Mouse (Mus musculus) forebrain, embryonic 13.5 days (tissue): Measurements from ENCODE around the gene Slc22a1. TPM values are rescaled to one million over a fixed set of nuclear protein-coding genes. Genes with fewer than 3 reads are reported as not detected.

Experiments
- ATAC-seq: fragments of 200-750 bp; cut with Nextera tagmentation; 2 replicates; pipeline ENCODE4 v1.8.0; 2017
- H3K27ac ChIP-seq: fragments of 300-500 bp; sonication (generic); 2 replicates; pipeline ENCODE4 v1.5.1; 2015; ENCODE audit warnings: inconsistent platforms, mild to moderate bottlenecking, moderate library complexity
- H3K27me3 ChIP-seq: fragments of 300-500 bp; sonication (generic); 2 replicates; pipeline ENCODE4 v1.6.1; 2015; ENCODE audit warnings: mild to moderate bottlenecking, inconsistent platforms
- H3K36me3 ChIP-seq: fragments of 300-500 bp; sonication (generic); 2 replicates; pipeline ENCODE4 v1.6.1; 2015; ENCODE audit warnings: mild to moderate bottlenecking, inconsistent platforms; ENCODE audit not compliant: poor library complexity, severe bottlenecking
- H3K4me1 ChIP-seq: fragments of 300-500 bp; sonication (generic); 2 replicates; pipeline ENCODE4 v1.6.1; 2015; ENCODE audit warnings: inconsistent platforms
- H3K4me2 ChIP-seq: fragments of 300-500 bp; sonication (generic); 2 replicates; pipeline ENCODE4 v1.6.1; 2015; ENCODE audit warnings: inconsistent platforms, mild to moderate bottlenecking, moderate library complexity
- H3K4me3 ChIP-seq: fragments of 300-500 bp; sonication (generic); 2 replicates; pipeline ENCODE4 v1.5.1; 2015; ENCODE audit warnings: mild to moderate bottlenecking, inconsistent platforms
- H3K9ac ChIP-seq: fragments of 300-500 bp; sonication (generic); 2 replicates; pipeline ENCODE4 v1.6.1; 2015; ENCODE audit warnings: mild to moderate bottlenecking, inconsistent platforms
- H3K9me3 ChIP-seq: fragments of 300-500 bp; sonication (generic); replicated peaks from 2 replicates; pipeline ENCODE4 v1.6.1; 2016; ENCODE audit warnings: inconsistent platforms
- WGBS: fragments of 180-500 bp; shearing (Covaris S2); methylation state at CpG from one replicate; pipeline ENCODE4 v1.1.7; 2015; 5-methylcytosine and 5-hydroxymethylcytosine counted together
- polyA plus RNA-seq: library from polyadenylated mRNA; unstranded; fragments of >200 nt; fragmentation: Nextera tagmentation; extraction: Ambion mirVana; gene quantifications from 2 replicates; pipeline ENCODE4 v1.2.1, GENCODE M21; 2015

The Slc22a1 gene
- polyA plus RNA-seq, 1 experiment from 2014 or later, result not detected

- Histone ChIP-seq H3K27me3 (no peaks in the 10 kb centered on the region), H3K36me3 (no peaks in the 10 kb centered on the region), H3K4me2 (no peak overlapping the region), H3K4me3 (no peak overlapping the region), H3K9me3 (no peaks in the 10 kb centered on the region), H3K4me1 (no peaks in the 10 kb centered on the region), H3K9ac (no peak overlapping the region), H3K27ac (no peak overlapping the region)
- WGBS, result 88% methylated on average over 7 of the region's 7 CpGs
- ATAC-seq, result no peak
Measured at GRCm38 (mm10) chr17:12655826-12656225, 19.8 kb downstream of the Slc22a1 start.

DNA sequence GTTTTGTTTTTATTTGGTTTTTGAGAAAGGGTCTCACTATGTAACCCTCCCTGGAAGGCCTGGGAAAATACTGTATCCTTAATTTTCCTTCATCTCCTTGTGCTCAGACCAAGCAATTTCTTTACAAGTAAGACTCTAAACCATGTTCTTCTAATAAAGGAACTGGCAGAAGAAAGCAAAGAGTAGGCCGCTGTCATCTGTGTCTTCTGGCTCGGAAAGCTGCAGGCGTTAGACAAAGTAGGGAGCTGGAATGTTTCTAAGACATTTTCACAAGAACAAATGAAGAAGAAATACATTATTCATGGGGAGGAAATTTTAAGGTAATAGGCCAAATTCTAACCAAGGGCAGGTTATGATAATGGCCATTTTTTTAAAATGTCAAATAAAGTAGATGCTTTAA is 21.6 kb downstream of the Slc22a1 start:
- H3K4me1 ChIP-seq, result no peaks in the 10 kb centered on the region
- ATAC-seq, result no peak
- WGBS, result 61% methylated on average over 3 of the region's 3 CpGs

GRCm38 (mm10) chr17:12652604-12653003 is 23.0 kb downstream of the Slc22a1 start:
- ATAC-seq, result no peak
- H3K4me3 ChIP-seq, result no peak overlapping the region
- H3K36me3 ChIP-seq, result no peaks in the 10 kb centered on the region
- H3K9me3 ChIP-seq, result no peaks in the 10 kb centered on the region
- H3K4me1 ChIP-seq, result no peaks in the 10 kb centered on the region
- 94% methylated on average over 11 of the region's 11 CpGs for WGBS
- H3K27ac ChIP-seq, result no peak overlapping the region
- H3K9ac ChIP-seq, result no peak overlapping the region
- no peaks in the 10 kb centered on the region for H3K27me3 ChIP-seq
- H3K4me2 ChIP-seq, result no peak overlapping the region

More for the DNA sequence above, 21.6 kb downstream of the Slc22a1 start:
- no peak overlapping the region for H3K27ac ChIP-seq
- no peaks in the 10 kb centered on the region for H3K36me3 ChIP-seq
- H3K4me2 ChIP-seq, result no peak overlapping the region
- H3K9ac ChIP-seq, result no peak overlapping the region
- no peak overlapping the region for H3K4me3 ChIP-seq
- no peaks in the 10 kb centered on the region for H3K9me3 ChIP-seq
- H3K27me3 ChIP-seq, result no peaks in the 10 kb centered on the region

DNA sequence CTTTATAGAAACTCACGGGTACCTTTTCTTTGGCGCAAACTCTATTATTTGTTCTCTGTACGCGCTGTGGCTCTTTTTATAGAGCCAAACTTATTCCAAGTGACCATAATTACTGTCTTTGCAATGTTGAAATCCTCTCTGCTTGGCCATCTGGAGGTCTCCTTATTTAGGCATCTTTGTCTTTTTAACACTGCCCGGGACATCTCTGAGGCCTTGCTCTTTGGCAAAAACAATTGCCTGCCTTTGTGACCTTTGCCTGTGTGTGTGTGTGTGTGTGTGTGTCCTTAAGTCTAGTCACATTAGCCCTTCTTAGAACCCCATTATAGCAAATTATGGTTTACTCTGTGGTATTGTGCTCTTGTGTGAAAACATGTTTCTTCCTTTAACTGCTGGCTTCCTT is 30.2 kb downstream of the Slc22a1 start:
- no peaks in the 10 kb centered on the region for H3K4me1 ChIP-seq
- H3K27me3 ChIP-seq, result no peaks in the 10 kb centered on the region
- H3K27ac ChIP-seq, result no peak overlapping the region
- no peak for ATAC-seq
- no peak overlapping the region for H3K9ac ChIP-seq
- 77% methylated on average over 5 of the region's 5 CpGs for WGBS
- H3K9me3 ChIP-seq, result no peaks in the 10 kb centered on the region
- H3K36me3 ChIP-seq, result no peaks in the 10 kb centered on the region
- H3K4me3 ChIP-seq, result no peak overlapping the region
- no peak overlapping the region for H3K4me2 ChIP-seq

DNA sequence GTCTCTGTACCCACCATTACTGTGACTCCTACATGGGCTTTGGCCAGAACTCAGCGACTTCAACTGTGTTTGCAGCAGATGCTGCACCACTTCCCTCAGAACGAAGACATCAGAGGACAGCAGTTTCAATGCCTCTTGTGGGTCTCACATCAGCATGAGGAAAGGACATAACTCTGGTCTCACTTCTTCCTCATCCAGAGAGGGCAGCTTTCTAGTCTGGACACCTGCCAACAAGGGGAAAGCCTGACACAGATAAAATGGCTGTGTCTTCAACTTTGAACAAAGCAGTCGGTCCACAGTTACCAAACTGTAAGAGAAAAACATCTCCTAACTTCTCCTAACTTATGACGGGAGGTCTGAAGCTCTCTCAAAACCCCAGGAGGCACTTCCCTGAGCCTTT is 34.5 kb downstream of the Slc22a1 start:
- Histone ChIP-seq H3K9ac (no peak overlapping the region), H3K4me3 (no peak overlapping the region), H3K36me3 (no peaks in the 10 kb centered on the region), H3K9me3 (0 out of 2 replicates have a peak, but pooled peaks cover 3% of the 10 kb centered on the region), H3K27me3 (no peaks in the 10 kb centered on the region), H3K4me1 (no peaks in the 10 kb centered on the region), H3K27ac (no peak overlapping the region), H3K4me2 (no peak overlapping the region)
- WGBS, result 77% methylated on average over 4 of the region's 4 CpGs
- no peak for ATAC-seq

GRCm38 (mm10) chr17:12639585-12639984 is 36.0 kb downstream of the Slc22a1 start:
- H3K9me3 ChIP-seq, result 0 out of 2 replicates have a peak, but pooled peaks cover 3% of the 10 kb centered on the region
- no peaks in the 10 kb centered on the region for H3K27me3 ChIP-seq
- H3K4me3 ChIP-seq, result no peak overlapping the region
- no peak overlapping the region for H3K4me2 ChIP-seq
- no peak for ATAC-seq
- no peak overlapping the region for H3K27ac ChIP-seq
- H3K4me1 ChIP-seq, result no peaks in the 10 kb centered on the region
- 84% methylated on average over 3 of the region's 3 CpGs for WGBS
- no peaks in the 10 kb centered on the region for H3K36me3 ChIP-seq
- no peak overlapping the region for H3K9ac ChIP-seq

DNA sequence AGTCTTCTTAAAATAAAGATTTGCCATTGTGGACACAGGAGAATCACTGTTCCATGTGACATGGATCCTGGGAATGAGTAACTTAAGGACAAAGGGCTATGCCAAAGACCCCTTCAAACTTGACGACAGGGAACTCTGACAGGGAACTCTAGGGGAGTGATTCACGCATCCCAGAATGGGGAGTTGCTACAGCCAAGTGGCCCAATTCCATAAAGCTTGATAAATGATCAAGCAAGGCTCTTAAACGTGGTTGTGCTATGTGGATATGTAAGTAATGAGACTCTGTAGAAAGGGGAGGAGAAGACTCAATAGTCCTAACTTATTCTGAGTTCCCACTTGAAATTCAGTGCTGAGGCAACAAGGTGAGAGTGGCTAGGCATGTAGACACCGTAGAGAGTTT is 40.8 kb downstream of the Slc22a1 start:
- H3K4me2 ChIP-seq, result no peak overlapping the region
- peaks cover 7% of the 10 kb centered on the region; the same call in 1 of the 2 replicates for H3K4me1 ChIP-seq
- no peaks in the 10 kb centered on the region for H3K36me3 ChIP-seq
- no peak overlapping the region for H3K27ac ChIP-seq
- no peak for ATAC-seq
- whole genome bisulfite sequencing, result 64% methylated on average over 4 of the region's 4 CpGs
- H3K9me3 ChIP-seq, result 0 out of 2 replicates have a peak, but pooled peaks cover 3% of the 10 kb centered on the region
- H3K27me3 ChIP-seq, result no peaks in the 10 kb centered on the region
- no peak overlapping the region for H3K4me3 ChIP-seq
- no peak overlapping the region for H3K9ac ChIP-seq

GRCm38 (mm10) chr17:12631771-12632600 is 43.6 kb downstream of the Slc22a1 start:
- Histone ChIP-seq H3K4me3 (no peak overlapping the region), H3K27ac (no peak overlapping the region), H3K9me3 (no peaks in the 10 kb centered on the region), H3K36me3 (no peaks in the 10 kb centered on the region), H3K9ac (no peak overlapping the region), H3K4me1 (peaks cover 7% of the 10 kb centered on the region; the same call in 1 of the 2 replicates), H3K4me2 (no peak overlapping the region), H3K27me3 (no peaks in the 10 kb centered on the region)
- ATAC-seq, result no peak
- WGBS, result 55% methylated on average over 7 of the region's 7 CpGs

- H3K4me1 ChIP-seq, result peaks cover 7% of the 10 kb centered on the region; the same call in 1 of the 2 replicates
- no peaks in the 10 kb centered on the region for H3K36me3 ChIP-seq
- no peak overlapping the region for H3K27ac ChIP-seq
- WGBS, result 62% methylated on average over 6 of the region's 6 CpGs
- no peak for ATAC-seq
- no peaks in the 10 kb centered on the region for H3K9me3 ChIP-seq
- no peaks in the 10 kb centered on the region for H3K27me3 ChIP-seq
- H3K4me3 ChIP-seq, result no peak overlapping the region
- no peak overlapping the region for H3K9ac ChIP-seq
- no peak overlapping the region for H3K4me2 ChIP-seq
Measured at GRCm38 (mm10) chr17:12630976-12631730, 44.5 kb downstream of the Slc22a1 start.

- no peaks in the 10 kb centered on the region for H3K27me3 ChIP-seq
- no peak for ATAC-seq
- no peak overlapping the region for H3K4me3 ChIP-seq
- H3K9ac ChIP-seq, result no peak overlapping the region
- no peaks in the 10 kb centered on the region for H3K36me3 ChIP-seq
- H3K27ac ChIP-seq, result no peak overlapping the region
- H3K4me1 ChIP-seq, result peaks cover 7% of the 10 kb centered on the region; the same call in 1 of the 2 replicates
- H3K4me2 ChIP-seq, result no peak overlapping the region
- 87% methylated on average over 4 of the region's 4 CpGs for WGBS
- H3K9me3 ChIP-seq, result peaks cover 18% of the 10 kb centered on the region
Measured at GRCm38 (mm10) chr17:12627983-12628382, 47.6 kb downstream of the Slc22a1 start.

- no peak for ATAC-seq
- 77% methylated on average over 2 of the region's 2 CpGs for WGBS
- H3K27me3 ChIP-seq, result no peaks in the 10 kb centered on the region
- H3K27ac ChIP-seq, result no peak overlapping the region
- H3K4me1 ChIP-seq, result no peaks in the 10 kb centered on the region
- H3K9me3 ChIP-seq, result 0 out of 2 replicates have a peak, but pooled peaks cover 3% of the 10 kb centered on the region
- no peak overlapping the region for H3K4me3 ChIP-seq
- no peaks in the 10 kb centered on the region for H3K36me3 ChIP-seq
- no peak overlapping the region for H3K9ac ChIP-seq
- H3K4me2 ChIP-seq, result no peak overlapping the region
Measured at GRCm38 (mm10) chr17:12619641-12620040, 56.0 kb downstream of the Slc22a1 start.

GRCm38 (mm10) chr17:12615429-12615828 is 60.2 kb downstream of the Slc22a1 start:
- Histone ChIP-seq H3K27me3 (no peaks in the 10 kb centered on the region), H3K9me3 (no peaks in the 10 kb centered on the region), H3K4me2 (no peak overlapping the region), H3K4me1 (no peaks in the 10 kb centered on the region), H3K4me3 (no peak overlapping the region), H3K9ac (no peak overlapping the region), H3K27ac (no peak overlapping the region), H3K36me3 (no peaks in the 10 kb centered on the region)
- no peak for ATAC-seq
- WGBS, result 68% methylated on average over 4 of the region's 4 CpGs
